ENCODE assay signal across 9 mouse cellular contexts in the genomic region with DNA sequence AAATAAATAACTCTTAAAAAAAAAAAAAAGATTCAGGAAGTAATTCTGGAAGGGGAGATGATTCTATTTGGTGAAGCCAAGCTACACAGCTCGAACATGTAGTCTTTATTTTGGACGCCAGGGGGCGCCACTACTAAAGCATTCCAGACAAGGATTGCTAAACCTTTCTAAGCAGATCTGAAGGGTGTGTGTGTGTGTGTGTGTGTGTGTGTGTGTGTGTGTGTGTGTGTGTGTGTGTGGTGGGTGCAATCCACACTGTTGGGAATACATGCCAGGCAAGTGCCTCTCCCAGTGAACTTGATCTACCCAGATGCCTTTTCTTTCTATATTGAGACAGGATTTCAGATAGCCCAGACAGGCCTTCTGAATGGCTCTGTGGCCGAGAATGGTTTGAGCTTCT. TPM values are rescaled to one million over a fixed set of nuclear protein-coding genes. Genes with fewer than 3 reads are reported as not detected.
DNase-seq lines count a peak whose midpoint lies in the region; ATAC-seq lines count a peak whose summit lies in the region.
"Had no signal": no experiment of that assay in that cellular context is flagged by ENCODE, and none has a peak within 500 bp of the region (broad histone marks: within the 10 kb centered on the region; RNA-seq: fewer than 3 reads in every experiment).

No protein-coding gene starts in this region.

- intact Hi-C loops in left cerebral cortex, postnatal 10 days (cut with DNase I): no loop called here

- no peaks in the 10 kb centered on the region for H3K36me3 ChIP-seq in intestine, embryonic 14.5 days (ENCODE audit: control insufficient read depth, insufficient read depth, low read length)

- H3K9me3 ChIP-seq in intestine, embryonic 14.5 days (ENCODE audit: control insufficient read depth, low read length): no peaks in the 10 kb centered on the region

- H3K9ac ChIP-seq in intestine, embryonic 14.5 days (ENCODE audit: low read length): no peak overlapping the region

- peak; percentile 79 for ATAC-seq in activated CD4-positive, CD25-positive, alpha-beta regulatory T cell, adult 4 months
- peak; percentile 61; the same call in 1 of the 2 replicates for ATAC-seq in intestine, embryonic 14.5 days (replicated peaks; ENCODE audit: low FRiP score, low TSS enrichment, low read depth)
- ATAC-seq in megakaryocyte-erythroid progenitor cell, adult 5-6 weeks (replicated peaks; ENCODE audit: low FRiP score, low TSS enrichment, poor library complexity, severe bottlenecking): peak; percentile 58; the same call in 1 of the 2 replicates

- DNase-seq in cerebellum, postnatal 14 days: peak; percentile 87 to 95
- DNase-seq in frontal cortex, postnatal 36 days (ENCODE audit: low spot score in 2 of 2): peak; percentile 76 to 85
- peak; percentile 91 for DNase-seq in intestine, embryonic 14.5 days (ENCODE audit: low spot score)
- DNase-seq in left cerebral cortex, postnatal 10 days (ENCODE audit: extremely low spot score in 1 of 2, low spot score in 2 of 2): peak; percentile 51 to 82
- peak; percentile 82 for DNase-seq in right cerebral cortex, postnatal 4 days
- peak; percentile 51 for DNase-seq in yolk sac, embryonic 10.5 days (ENCODE audit: low spot score)

- no peaks in the 10 kb centered on the region for H3K4me1 ChIP-seq in intestine, embryonic 14.5 days (replicated peaks; ENCODE audit: control insufficient read depth, insufficient read depth, low read length)

- H3K27ac ChIP-seq in intestine, embryonic 14.5 days (ENCODE audit: low read depth): no peak overlapping the region
- H3K27ac ChIP-seq: macrophage had no signal

- no peak overlapping the region for H3K4me3 ChIP-seq in intestine, embryonic 14.5 days (ENCODE audit: low read depth, low read length)

- no peaks in the 10 kb centered on the region for H3K27me3 ChIP-seq in intestine, embryonic 14.5 days (replicated peaks; ENCODE audit: control insufficient read depth, insufficient read depth, low read length)

- H3K4me2 ChIP-seq in intestine, embryonic 14.5 days (ENCODE audit: low read length): no peak overlapping the region

- 23% methylated on average over 4 of the region's 4 CpGs for WGBS in intestine, embryonic 14.5 days

RNA-seq across cellular contexts. Expression of gene Rhog, which starts 2.3 kb away (rescaled TPM):
- 100 to 1,000 TPM; 179 to 195 TPM for polyA plus RNA-seq in activated CD4-positive, CD25-positive, alpha-beta regulatory T cell, adult 4 months (2017; shearing (Covaris generic))
- 63.7 and 65.0 TPM in 2 replicates for polyA plus RNA-seq in intestine, embryonic 14.5 days (2014; fragmentation: Nextera tagmentation; extraction: Ambion mirVana)
- total RNA-seq in left cerebral cortex, postnatal 10 days (2021): 10 to 100 TPM; 13.8 to 14.5 TPM
- 145 and 157 TPM in 2 replicates for total RNA-seq in megakaryocyte-erythroid progenitor cell, adult 5-6 weeks (2014; fragmentation: Nextera tagmentation)
- total RNA-seq in megakaryocyte-erythroid progenitor cell, adult 5-6 weeks (2017): 20.5 and 38.6 TPM in 2 replicates

RNA-seq across cellular contexts. Expression of gene Stim1, which starts 9.4 kb away (rescaled TPM):
- 10 to 100 TPM; 39.4 to 46.8 TPM for polyA plus RNA-seq in activated CD4-positive, CD25-positive, alpha-beta regulatory T cell, adult 4 months (2017; shearing (Covaris generic))
- 22.4 and 23.6 TPM in 2 replicates for polyA plus RNA-seq in intestine, embryonic 14.5 days (2014; fragmentation: Nextera tagmentation; extraction: Ambion mirVana)
- 10 to 100 TPM; 71.5 to 73.3 TPM for total RNA-seq in left cerebral cortex, postnatal 10 days (2021)
- 23.4 and 37.7 TPM in 2 replicates for total RNA-seq in megakaryocyte-erythroid progenitor cell, adult 5-6 weeks (2014; fragmentation: Nextera tagmentation)
- 18.4 and 19.4 TPM in 2 replicates for total RNA-seq in megakaryocyte-erythroid progenitor cell, adult 5-6 weeks (2017)

RNA-seq across cellular contexts. Expression of gene Pgap2, which starts 48.2 kb away (rescaled TPM):
- polyA plus RNA-seq in activated CD4-positive, CD25-positive, alpha-beta regulatory T cell, adult 4 months (2017; shearing (Covaris generic)): 10 to 100 TPM; 47.6 to 62.3 TPM
- 88.9 and 92.6 TPM in 2 replicates for polyA plus RNA-seq in intestine, embryonic 14.5 days (2014; fragmentation: Nextera tagmentation; extraction: Ambion mirVana)
- total RNA-seq in left cerebral cortex, postnatal 10 days (2021): 10 to 100 TPM; 31.5 to 32.6 TPM
- 40.0 and 41.2 TPM in 2 replicates for total RNA-seq in megakaryocyte-erythroid progenitor cell, adult 5-6 weeks (2014; fragmentation: Nextera tagmentation)
- 17.5 and 21.8 TPM in 2 replicates for total RNA-seq in megakaryocyte-erythroid progenitor cell, adult 5-6 weeks (2017)

RNA-seq across cellular contexts. Expression of gene Nup98, which starts 48.2 kb away (rescaled TPM):
- polyA plus RNA-seq in activated CD4-positive, CD25-positive, alpha-beta regulatory T cell, adult 4 months (2017; shearing (Covaris generic)): 10 to 100 TPM; 33.8 to 33.9 TPM
- 46.6 and 52.1 TPM in 2 replicates for polyA plus RNA-seq in intestine, embryonic 14.5 days (2014; fragmentation: Nextera tagmentation; extraction: Ambion mirVana)
- total RNA-seq in left cerebral cortex, postnatal 10 days (2021): 10 to 100 TPM; 33.4 to 33.8 TPM
- 71.1 and 73.6 TPM in 2 replicates for total RNA-seq in megakaryocyte-erythroid progenitor cell, adult 5-6 weeks (2014; fragmentation: Nextera tagmentation)
- total RNA-seq in megakaryocyte-erythroid progenitor cell, adult 5-6 weeks (2017): 50.4 and 59.9 TPM in 2 replicates
